Mouse (Mus musculus) heart, adult 11 months (tissue): Measurements from ENCODE around the gene Sh3rf1.

ENCODE experiments used
- DNase-seq: peaks from one replicate; pipeline ENCODE4 v3.0.0; 2022

Sh3rf1 gene

DNA sequence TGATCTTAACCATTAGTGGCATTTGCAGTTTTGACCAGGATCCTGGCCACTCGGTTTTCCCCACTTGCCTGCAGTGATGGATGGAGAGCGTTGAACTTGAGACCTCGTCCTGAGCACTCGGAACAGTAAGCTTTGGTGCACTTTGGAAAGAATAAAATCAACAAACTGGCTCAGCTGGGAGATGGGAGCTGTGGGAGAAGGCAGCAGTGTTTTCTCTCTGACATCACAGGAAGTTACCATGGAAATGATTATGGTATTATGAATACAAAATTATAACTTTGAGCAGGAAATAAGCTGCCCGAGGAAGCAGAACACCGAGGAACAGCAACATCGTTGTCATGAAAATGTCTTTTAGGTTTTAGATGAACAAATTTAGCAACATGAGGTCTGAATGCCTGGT is 65.0 kb downstream of the Sh3rf1 start:
- peak; percentile 91 for DNase-seq

DNA sequence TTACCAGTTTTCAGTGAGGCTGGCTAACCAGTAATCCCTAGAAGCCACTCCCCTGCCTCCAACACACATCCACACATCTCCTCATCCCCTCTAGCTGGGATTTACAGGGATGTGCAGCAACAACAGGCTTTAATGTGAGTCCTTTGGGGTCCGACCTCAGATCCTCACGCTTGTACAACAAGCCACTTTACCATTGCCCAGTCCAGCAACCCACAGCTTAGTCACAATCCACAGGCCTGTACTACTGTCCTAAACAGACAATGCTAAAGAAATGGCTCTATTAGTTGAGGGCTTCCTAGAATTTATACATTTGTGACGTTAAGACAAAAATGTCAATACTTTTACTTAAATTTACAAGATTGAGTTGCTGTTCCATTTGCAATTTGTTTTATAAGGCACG is 71.4 kb downstream of the Sh3rf1 start:
- peak; percentile 33 for DNase-seq

DNA sequence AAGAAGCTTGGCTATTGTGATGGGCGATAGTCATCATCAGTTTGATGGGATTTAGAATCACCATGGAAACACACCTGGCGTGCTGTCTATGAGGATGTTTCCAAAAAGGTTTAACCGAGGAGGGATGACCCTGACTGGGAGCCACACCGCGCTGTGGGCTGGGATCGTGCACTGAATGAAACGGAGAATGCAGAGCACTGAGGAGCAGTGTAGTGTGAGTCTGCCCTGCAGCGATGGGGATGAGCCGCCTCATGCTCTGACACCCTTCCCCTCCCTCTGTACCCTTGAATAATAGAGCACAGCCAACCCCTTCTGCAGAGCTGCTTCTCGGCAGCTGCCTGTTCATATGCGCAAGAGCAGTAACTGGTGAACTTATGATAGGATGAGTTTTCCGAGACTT is 71.8 kb downstream of the Sh3rf1 start:
- peak; percentile 64 for DNase-seq

DNA sequence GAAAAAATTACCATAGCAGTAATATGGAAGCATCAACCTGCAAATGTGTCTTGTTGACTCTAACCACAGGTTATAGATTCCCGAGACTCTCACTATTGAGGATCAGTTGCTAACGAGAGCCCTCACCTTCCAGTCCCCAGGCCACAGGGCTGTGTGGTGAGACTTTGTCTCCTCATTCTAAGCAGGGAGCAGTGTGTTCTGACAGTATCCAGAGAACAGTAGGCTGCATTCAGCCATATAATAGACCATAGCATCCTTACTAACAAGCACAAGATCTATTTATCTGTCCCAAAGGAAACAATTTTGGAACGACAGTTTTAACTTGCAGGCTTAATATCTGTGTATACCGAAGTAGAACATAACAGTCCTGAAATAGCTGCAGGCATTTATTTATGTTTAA is 75.2 kb downstream of the Sh3rf1 start:
- peak; percentile 64 for DNase-seq

DNA sequence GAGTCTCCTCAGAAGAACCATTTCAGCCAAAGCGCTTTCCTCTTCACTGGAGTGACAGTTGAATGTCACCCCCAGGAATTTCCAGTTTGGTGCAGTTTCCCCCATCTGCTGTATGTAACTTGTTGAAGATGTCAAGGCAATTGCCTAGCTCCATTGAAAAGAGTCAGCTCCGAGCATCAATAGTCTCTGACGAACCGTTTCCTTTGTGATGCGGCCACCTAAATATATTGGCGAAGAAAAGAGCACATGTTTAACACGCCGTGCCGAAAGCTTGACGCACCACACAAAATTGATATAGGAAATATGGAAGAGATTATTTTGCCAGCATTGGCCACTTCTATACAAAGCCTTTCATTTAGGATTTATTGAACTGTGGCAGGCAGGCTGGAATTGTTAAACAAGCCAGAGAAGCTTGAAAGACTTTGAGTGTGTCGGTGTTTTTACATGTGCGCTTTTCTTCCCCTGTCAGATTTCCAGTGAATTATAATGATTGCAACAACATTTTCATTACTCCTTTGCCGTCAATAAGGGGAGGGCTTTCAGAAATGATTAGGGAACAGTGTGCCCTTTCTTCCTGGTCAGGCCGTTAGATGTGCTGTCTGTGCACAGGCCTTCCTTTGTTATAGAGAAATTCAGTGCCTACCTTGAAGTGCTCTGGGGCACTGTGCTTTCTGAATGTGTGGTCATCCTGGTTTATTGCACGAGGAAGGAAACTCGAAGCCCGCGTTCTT is 77.8 kb downstream of the Sh3rf1 start:
- DNase-seq = peak; percentile 65

DNA sequence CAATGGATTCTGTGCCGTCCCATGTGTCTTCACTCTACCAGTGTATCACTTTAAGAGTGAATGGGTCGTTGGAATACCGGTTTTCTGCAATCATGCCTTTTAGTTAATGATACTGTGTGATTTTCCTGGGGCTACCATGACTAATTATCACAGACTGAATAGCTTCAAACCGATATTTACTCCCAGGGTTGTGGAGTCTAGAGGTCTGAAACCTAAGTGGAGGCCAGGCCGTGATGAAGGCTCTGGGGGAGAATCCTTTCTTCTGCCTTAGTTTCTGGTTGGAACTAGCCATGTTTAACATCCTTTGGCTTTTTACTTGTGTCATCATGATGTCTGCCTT is 78.3 kb downstream of the Sh3rf1 start:
- peak; percentile 34 for DNase-seq

DNA sequence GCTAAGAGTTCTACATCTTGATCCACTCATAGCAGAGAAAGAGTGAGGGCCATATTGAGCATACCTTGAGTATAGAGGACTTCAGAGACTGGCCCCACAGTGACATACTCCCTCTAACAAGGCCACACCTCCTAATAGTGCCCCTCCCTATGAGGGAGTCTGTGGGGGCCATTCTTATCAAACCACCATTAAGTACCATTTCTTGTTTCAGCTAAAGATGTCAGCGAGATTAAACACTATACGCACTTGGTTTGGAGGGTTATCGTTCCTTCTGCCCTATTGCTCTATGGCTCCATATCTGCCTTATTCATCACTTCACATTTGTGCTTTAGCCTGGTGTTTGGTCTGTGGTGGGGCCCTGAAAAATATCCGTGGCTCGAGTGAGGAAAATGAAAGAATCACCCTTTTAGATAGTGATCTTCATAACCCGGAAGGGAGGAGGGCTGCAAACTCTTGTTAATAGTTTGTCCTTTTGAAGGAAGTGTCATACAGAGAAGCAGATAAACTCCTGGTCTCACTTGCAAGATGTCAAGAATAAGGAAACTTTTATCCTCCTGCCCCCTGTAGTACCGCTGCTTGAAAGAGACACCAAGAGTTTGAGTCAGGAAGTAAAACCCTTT is 81.9 kb downstream of the Sh3rf1 start:
- DNase-seq = peak; percentile 82

DNA sequence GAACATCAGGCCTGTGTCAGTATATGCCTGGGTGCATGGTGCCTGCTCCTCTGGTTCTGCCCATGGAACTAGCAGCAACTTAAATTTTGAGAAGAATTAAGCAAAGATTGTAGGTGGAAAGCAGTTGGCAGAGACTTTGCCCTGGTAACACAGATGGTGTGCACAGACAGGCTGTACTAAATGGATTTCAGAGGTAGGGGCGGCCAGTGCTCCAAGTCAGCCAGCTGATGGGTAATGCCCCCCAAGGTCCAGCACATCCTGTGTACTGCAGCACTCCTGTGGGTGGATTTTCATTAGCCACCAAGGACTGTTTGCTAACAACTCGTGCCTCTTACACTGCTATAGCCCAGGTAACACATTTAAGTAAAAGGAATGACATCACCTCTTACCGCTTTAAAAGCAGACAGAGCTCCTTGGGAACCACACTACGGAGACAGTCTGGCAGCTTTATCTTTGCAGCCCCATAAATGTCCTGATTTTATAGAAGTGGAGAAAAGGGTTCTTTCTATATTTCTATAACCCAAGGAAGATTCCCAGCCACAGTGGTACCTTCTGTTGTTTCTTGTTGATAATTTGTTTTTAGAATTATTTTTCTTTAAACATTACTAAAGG is 82.9 kb downstream of the Sh3rf1 start:
- DNase-seq = peak; percentile 69

DNA sequence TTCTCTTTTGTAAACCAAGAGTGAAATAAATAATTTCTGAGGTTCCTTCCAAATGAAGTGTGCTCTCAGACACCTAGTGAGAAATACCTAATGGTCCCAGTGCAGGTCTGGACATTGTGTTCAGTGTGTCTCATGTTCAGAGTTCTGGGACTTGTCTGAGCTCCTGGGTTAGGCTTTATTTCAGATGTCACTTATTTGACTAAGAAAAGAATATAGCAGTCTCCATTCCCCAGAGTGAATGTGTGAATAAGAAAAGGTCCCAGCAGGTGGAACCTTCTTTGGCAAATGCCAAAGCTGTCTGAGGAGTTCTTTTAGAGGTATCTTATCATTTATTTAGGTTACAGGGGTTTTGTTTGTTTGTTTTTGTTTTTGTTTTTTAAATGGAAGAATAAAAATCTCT is 85.2 kb downstream of the Sh3rf1 start:
- no peak for DNase-seq

DNA sequence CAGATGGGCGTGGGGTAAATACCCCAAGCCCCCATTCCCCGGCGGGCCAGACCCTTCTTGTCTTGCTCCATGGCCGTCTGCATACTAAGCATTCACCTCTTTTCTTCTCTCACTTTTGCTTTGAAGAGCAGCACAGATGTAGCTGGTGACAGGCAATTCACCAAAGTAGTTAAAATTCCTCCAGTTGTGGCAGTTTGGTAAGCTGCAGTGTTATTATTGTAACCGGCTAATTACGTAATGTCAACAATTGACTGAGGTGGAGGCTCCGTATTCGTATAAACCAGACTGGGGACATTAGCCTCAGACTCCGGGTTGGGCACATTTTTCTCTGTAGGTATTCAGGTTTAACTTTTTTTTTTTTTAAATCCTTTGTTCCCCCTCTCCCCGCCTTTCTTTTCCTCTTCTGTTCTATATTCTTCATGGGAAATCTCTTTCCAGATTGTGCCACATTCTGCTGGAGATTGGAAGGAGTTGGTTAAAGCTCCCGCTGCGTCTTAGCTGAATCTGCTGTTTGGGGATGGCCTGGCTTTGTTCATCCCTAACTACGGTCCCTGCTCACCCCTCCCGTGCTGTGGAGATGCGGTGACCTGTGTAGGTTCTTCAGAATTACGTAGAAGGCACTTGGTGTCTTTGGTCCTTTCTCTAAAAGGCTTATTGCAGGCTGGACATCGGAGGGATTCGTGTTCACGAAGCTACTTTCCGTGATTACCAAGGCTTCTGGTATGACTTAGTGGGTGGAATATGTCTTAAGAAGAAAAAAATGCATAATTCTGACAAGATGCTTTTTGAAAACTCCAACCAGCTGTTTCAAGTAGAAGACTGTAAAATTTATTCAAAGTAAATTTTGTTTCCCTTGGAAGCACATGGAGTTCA is 86.1 kb downstream of the Sh3rf1 start:
- DNase-seq = peak; percentile 79

DNA sequence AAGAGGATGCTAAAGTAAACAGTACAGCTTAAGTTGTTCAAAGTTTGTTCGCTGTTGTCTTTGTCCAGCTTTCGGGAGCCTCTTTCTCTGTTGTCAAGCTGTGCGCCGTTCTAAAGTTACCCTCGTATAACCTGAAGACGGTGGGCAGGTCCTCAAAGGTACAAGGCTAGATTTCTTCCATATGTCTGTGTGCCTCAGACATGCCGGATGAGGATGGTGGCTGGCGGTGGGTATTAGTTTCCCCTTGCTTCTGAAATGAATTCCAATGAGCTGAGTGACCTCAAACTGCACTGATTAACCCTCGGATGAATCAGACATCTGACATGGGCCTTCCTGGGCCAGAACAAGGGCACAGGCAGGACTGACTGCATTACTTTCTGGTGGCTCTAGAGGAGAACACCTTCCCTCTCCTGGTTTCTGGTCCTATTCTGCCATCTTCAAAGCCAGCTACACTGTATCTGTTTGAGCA is 86.8 kb downstream of the Sh3rf1 start:
- DNase-seq = peak; percentile 90

DNA sequence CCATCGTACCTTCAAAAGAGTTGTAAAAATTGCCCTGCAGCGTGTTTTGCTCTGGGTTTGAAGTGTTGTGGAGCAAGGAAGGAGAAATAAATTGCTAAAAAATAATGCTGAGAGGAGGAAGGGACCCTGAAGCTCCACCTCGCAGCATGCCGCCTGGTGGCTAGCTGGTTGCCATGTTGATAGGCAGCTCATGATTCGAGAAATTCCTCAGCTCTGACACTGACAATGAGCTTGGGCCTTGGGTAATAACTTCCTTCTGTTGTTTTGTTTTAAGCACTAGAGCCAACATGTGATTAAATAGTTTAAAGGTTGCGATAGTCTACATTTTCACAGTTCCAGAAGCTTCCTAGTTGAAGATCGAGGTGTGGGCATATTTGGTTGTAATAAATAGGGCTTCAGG is 89.3 kb downstream of the Sh3rf1 start:
- DNase-seq = peak; percentile 93

DNA sequence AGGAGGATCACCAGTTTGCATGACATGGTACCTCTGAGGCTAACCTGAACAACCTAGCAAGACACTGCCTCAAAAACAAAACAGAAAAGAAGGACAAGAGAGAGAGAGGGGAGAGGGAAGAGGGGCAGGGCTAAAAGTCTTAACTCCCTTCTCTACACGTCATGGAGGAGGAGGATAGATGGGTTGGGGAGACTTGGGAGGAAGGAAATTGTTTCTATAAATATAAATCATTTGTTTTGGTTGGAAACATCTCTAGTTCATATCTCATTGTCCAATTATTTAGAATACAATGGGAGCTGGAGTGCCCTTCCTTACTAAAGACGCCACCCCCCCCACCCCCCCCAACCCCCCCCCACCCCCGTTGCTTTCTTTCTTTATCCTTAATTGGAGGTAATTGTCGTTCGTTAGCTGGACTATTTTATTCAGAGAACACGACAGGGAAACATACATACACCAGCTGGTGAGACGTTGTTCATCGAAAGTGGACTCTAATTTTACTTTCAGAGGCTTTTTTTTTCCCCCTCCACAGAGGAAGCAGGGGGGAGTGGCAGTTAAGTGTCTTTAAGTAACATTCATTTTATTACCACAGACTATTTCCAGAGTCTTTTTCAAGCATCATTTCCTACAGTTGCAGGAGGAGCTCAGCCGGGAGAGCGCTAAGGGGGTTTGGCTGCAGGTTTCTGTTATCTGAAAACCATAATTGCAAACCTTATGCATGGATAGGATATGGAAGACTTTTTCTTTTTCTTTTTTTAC is 92.5 kb downstream of the Sh3rf1 start:
- DNase-seq = peak; percentile 87

DNA sequence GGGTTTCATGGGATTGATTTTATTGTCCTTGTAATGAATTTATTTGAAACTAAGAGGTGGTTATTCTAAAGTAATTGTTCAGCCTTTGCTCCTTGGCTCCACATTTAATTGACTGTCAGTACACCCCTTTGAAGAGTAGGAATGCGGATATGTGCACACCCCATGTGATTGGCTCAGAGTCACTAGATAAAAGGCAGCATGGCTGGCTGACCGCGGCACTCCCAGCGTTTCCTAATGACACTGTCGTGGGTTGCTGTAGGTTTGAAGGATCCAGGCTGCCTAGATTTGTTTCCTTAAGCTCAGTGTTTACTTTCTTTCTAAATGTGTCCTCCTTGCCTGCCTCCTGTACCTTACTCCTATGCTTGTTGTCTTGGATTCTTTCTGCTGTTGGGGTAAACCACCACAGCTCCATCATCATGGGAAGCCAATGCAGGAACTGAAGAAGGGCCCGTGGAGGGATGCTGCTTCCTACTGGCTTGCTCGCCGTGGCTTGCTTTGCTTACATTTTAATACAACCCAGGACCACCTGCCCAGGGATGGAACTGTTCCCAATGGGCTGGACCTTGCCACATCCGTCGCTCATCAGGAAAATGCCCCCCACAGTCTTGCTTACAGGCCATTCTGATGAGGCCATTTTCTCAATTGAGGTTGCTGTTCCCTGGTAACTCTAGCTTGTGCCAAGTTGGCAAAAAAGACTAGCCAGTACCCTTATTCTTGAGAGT is 93.3 kb downstream of the Sh3rf1 start:
- peak; percentile 95 for DNase-seq

DNA sequence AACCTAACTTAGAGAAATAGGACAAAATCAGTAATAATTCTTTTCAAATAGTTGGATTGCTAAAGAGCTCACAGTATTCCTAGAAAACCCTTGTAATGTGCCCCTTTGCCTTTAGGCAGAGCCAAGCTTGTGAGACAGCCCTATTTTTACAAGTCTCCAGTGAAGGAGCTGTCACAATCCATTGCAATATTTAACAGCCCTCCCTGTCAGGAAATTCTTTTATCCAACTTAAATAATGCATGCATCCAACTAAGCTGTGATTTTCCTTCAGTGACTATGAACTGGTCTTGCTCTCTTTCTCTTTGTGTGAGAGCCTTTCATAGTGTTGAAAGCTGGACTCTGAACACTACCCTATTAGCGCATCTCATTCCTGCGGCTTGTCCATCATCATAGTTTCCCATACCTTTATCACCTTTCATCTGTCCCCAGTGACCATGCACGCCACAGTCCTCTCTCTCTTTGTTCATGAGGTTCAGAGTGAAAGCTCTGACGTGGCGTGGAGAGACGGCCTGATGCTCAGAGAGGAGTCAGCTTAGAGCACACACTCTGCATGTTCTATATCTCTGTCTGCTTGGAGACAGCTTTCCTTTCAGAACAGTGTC is 94.0 kb downstream of the Sh3rf1 start:
- peak; percentile 63 for DNase-seq

DNA sequence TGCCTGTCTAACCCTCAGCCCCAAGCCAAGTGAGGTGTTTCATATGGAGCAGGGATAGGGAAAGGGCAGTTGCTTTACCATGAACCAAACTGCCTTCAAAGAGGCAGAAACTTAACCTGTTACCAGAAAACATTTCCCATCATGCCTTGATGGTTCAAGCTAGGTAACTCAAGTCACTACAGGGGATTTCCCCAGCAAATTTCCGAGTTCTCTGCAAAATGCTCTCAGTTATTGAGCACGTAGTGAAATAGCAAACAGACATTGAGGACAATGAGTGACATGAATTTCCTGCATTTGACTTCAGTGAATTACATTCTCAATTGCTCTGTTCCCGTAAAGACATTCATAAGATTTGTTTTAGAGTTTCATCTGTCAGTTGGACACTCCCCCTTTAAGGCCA is 97.5 kb downstream of the Sh3rf1 start:
- peak; percentile 76 for DNase-seq

DNA sequence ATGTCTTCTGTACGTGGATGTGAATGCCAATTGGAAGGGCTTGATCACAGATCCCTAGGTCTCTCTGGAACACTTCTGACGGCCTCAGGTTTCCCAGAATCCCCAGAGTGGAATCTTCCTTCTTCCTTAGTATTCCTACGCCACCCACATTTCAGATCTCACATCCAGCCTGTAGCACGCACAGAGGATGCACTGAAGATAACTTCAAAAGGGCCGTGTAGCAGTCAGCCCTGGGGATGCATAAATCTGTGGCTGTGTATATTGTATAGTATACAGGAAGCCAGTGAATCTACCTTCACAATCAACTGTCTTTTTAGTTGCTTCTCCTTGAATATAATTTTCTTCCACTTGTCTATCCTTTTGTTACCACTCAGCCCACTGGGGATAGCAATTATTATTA is 98.1 kb downstream of the Sh3rf1 start:
- peak; percentile 85 for DNase-seq

DNA sequence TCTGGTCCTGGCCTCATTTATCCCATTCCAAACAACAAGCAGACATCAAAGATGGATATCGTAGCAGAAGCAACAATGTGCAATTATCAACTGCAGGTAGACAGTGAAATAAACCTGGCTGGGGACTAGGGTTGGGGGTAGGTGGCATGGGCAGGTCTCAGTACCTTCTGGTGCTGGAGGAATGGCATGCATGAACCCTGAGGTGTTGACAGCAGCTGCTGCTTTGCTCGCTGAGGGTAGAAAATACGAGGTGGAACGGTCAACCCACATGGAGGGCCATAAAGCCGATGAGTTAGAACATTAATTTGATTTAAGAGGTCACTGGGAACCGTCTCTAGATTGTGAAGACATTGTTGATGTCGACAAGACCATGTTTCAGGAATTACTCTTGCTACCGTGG is 98.8 kb downstream of the Sh3rf1 start:
- DNase-seq = peak; percentile 45

DNA sequence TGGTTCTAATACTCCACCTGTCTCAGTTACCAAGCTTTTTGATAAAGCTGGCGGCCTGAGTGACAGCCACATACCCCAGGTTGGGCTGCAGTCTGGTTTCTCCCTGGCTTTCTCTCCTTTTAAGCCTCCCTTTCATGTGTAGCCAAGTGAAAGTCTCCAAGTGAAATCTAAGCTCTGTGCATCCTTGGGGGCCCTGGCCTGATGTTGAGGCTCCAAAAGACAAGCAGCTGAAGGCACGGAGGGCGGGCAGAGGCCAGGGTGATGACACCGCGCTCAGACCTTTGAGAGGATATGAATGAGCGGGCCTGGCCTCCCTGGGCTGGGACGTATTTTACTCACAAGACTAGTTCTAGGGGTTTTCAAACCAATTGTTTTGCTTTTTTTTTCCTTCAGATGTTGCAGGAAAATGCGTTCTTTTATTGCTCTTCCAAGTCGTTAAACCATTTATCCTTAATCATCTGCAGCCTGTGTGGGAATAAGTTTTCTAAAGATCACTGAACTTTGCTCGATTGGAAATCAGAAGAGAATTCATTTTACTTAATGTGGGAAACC is 100.8 kb downstream of the Sh3rf1 start:
- DNase-seq = peak; percentile 59

DNA sequence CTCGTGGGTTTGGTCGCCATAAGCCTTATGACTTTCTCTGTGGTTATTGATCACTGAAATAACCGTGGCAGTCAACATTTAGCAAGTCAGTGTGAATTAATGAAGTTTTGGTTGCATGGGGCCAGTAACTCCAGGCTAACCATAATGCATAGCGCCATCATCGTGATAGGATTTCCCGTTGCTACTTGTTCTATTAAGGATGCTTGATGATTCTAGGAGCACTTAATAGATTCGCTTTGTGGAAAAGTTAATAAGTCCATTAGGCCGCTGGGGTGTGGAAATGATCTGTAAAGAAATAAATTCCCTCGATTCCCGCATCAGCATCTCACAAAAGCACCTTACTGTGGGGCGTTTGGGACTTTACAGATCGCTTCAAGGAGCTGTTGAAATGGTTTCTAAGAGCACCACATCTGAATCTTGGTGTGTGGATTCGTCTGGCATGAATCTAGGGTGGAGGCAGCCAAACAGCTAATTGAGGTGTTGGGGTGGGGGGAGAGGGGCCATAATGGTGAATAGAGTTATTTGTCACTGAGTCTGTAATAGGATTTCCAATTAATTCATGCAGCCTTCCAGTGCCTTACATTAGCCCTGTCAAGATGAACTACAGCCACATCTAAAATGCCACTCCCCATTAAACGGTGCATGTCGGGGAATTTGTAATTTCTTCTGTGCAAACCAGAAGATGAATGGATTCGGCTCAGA is 101.5 kb downstream of the Sh3rf1 start:
- DNase-seq = no peak
